Mouse (Mus musculus) brain, adult 2 months (tissue): ENCODE results near the gene Tnip2.

Source experiments
- DNase-seq: peaks from one replicate; pipeline ENCODE4 v3.0.0; 2011; ENCODE audit warnings: low read depth, low spot score

Tnip2 gene

DNA sequence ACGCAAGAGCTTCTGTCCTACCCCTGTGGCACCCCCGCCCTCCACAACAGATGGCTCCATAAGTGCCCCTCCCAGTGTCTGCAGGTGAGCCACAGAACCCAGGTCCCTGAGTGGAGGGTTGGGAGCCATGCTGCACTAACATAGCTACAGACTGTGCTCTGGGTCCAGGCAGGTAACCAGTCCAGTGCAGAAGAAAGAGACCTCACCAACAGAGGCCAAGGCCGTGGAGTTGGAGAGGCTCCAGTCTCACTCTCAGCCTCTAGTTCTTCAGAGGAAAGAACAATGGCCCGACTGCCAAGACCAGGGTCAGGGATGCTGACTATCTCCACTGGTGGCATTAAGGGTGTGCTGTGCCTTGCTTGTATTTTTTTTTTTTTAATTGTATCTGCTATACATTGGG is 52.5 kb downstream of the Tnip2 start:
- no peak for DNase-seq

GRCm38 (mm10) chr5:34458994-34459393 is 54.8 kb downstream of the Tnip2 start:
- DNase-seq, result peak; percentile 47

- DNase-seq, result no peak
Observed at GRCm38 (mm10) chr5:34446207-34446606, 67.6 kb downstream of the Tnip2 start.
